Mouse (Mus musculus): ENCODE data around the gene Gm42420.

The Gm42420 gene

DNA sequence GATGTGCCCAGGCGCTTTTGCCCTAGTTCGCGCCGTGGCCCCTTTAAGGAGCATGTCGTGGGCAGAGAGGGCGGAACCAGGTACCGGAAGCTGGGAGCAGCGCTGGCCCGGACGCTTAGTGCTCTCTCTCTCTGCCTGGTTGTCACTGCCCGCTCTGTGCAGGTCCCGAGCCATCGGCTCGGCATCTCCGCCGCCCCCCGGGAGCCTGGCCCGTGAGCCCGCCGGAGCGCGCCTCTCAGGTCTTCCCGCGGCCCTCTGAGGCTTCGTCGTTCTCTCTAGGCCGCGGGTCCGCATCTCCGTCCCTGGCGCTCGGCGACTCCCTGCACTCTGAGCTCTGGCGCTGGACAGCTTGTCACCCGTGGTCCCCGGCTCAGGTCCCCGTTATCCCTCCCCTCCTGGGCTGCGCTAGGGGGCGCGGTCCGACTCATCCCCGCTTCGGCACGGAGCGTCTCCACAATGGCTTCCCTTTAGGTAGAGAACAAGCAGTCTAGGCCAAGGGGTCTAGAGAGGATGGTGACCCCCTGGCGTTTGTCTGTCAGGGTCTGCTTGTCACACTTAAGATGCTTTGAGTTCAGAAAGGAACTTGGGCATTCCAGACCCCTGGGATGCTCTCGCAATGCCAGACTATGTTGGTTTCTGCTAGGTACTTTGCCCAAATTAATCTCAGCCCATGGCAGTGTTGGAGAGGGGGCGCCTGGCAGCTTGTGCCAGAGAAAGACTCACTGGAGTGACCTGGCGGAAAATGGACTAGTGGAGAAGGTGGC is 11.6 kb upstream of the Gm42420 start, which contains the start of gene Adck2:
TSS of gene Adck2 (plus strand) at position 83 of the 764 bp plus-strand sequence.
- DNase-seq (ENCODE audit: low spot score in 2 of 2), result peak; percentile 81

DNA sequence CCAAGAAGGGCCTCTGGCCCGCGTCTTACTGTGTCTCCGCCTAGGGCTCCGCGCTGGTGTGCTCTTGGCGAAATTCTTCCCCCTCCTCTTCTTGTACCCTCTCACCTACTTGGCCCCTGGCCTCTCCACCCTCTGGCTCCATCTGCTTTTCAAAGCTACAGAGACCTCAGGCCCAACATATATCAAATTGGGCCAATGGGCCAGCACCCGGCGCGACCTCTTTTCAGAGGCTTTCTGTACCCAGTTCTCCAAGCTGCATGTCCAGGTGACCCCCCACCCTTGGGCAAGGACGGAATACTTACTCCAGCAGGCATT is 11.0 kb upstream of the Gm42420 start:
- no peak for DNase-seq (ENCODE audit: low spot score in 2 of 2)

DNA sequence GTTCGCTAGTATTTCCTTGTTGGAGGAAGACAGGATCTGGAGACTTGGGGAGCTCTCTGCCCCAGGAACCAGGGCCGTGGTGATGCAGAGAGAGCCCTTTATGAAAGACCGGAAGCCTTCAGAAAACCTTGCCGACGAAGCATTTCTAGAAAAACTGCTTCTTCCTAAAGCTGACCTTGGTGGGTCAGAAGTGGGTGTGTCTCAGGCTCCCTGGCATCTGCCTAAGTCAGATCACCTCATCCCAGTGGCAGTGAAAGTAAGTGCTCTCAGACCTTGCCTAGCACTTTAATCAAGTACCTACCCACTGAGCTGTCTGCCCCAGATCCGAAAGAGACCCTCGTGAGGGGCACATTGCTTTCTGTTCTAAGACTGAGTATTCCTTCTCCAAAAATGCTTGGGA is 10.6 kb upstream of the Gm42420 start:
- DNase-seq (ENCODE audit: low spot score in 2 of 2), result no peak

DNA sequence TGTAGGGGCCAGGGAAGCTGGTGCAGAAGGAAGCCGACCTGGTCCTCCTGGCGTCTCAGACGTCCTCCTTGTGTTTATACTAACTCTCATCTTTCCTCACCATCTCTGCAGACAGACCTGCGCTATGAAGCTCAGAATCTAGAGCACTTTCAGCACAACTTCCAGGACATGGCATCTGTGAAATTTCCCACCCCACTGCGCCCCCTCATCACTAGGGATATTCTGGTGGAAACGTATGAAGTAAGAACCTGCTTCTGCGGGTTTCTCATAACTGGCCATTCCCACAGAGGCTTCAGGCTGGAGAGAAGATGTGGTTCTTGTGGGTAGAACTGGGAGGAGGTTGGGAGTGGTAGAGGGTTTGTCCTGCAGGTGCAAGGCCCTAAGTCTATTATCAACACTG is 6.0 kb upstream of the Gm42420 start:
- peak; percentile 43 to 61 for DNase-seq (ENCODE audit: low spot score in 2 of 2)

DNA sequence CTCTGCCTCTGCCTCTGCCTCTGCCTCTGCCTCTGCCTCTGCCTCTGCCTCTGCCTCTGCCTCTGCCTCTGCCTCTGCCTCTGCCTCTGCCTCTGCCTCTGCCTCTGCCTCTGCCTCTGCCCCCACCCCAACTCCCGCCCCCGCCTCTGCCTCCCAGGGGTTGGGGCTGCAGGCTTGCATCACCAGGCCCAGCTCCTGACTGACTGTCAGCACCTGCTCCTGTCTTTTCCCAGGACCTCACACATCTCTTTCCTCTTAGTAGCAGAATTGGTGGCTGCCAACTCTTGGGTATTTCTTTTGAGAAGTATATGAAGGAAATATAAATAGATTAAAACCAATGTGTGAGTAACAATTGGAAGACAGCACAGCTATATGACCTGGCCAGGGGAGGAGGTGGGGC is 5.0 kb upstream of the Gm42420 start:
- no peak for DNase-seq (ENCODE audit: low spot score in 2 of 2)

DNA sequence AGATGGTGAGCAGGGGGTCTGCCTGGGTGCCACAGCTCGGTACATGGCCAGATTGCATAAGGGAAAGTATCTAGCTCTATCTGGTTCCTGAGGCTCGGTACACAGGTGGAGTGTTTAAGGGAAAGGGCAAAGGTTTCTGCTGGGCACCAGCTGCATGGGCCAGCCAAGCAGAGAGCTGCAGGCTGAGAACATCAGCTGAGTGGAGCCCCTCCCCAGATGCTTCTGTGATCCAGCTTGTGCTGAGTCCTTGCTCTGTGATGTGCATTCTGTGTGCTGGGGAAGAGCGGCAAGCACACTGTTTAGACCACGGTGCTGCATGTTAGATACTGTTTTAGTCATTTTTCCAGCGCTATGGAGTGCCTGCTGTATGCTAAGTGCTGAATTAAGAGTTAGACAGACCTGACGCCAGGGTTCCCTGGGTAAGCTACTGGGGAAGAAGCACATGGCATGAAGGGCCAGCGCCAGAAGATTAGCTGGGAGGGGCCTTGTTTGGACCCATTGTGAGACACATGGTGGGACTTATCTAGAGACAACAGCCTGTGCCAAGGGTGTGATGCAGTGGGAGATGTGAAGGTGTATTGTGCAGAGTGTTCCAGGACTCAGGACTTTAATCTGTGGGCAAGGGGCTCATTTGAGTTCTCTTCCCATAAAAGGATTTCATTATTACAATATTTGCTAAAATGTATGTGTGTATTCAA is 4.3 kb upstream of the Gm42420 start:
- DNase-seq (ENCODE audit: low spot score in 2 of 2), result no peak

DNA sequence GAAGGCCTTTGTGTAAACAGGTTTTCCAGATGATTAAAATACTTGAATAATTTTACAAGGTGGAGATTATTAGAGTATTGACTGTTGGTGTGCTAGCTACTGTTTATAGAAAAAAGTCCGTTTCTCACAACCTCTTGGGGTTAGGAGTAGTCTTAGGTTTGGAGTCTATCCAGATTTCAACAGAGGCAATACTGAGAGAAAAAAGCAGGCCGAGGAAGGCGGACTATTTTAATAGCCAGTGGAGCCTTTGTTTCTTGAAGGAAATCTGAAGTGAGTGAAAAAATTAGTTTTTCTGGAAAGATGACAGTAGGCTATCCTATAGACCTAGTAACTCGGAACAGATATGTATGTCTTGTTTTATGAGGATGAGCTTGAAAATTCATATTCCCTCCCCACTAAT is 5.9 kb downstream of the Gm42420 start:
- no peak for DNase-seq (ENCODE audit: low spot score in 2 of 2)

DNA sequence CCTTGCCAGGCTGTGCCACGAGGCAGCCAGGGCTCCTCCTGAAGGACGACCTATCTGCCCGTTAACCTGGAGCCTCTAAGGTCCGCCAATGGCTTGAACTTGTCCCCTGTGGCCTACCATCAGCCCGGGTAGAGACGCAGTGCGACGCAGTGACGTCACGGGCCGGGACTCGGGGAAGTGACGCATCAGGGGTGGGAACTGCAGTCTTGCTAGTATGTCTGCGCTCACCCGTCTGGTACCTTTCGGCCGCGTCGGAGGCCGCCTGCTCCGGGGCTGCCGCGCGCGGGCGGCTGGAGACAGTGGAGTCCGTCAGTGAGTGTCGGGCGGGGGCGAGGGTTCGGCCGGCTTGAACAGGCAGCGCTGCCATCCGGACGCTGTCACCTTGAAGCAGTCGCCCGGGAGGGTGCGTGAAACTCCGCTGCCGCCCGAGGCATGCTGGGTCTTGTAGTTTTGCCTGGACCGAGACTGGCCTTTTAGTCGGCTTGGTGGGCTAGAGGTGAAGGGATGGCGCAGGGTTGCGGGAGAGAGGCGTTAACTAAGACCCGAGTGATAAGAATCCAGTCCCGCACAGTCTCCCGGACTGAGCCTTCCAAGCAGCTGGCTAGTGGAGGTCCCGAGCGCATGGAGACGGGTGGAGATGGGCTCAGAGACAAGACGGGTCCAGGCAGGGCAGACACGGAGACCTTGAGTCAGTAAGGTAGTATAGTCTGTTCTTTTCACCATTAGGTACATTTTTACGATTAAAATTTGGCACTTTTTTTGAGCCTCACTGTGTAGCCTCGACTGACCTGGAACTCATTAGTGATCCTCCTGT is 7.1 kb downstream of the Gm42420 start, which contains the start of gene Ndufb2:
TSS of gene Ndufb2 (plus strand) at position 174 of the 814 bp plus-strand sequence.
- peak; percentile 96 to 97 for DNase-seq (ENCODE audit: low spot score in 2 of 2)

DNA sequence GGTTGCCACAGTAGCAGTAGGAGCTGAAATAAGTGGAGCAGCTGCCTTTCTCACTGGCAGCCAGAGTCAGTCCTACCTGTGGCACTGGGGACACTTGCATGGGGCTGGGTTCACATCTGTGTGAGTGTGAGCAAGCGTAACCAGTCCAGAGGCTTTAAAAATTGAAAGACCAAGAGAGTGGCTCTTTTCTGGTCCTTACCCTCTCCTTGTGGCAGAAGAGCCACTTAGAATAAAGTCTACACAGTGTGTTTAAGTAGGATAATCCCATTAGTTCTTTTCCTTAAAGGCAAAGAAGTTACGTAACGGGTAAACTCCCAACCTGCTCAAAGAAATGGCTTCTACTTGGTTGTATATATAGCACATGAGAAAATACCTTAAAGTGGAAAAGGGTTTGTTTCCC is 15.3 kb downstream of the Gm42420 start:
- DNase-seq (ENCODE audit: low spot score in 2 of 2), result no peak

DNA sequence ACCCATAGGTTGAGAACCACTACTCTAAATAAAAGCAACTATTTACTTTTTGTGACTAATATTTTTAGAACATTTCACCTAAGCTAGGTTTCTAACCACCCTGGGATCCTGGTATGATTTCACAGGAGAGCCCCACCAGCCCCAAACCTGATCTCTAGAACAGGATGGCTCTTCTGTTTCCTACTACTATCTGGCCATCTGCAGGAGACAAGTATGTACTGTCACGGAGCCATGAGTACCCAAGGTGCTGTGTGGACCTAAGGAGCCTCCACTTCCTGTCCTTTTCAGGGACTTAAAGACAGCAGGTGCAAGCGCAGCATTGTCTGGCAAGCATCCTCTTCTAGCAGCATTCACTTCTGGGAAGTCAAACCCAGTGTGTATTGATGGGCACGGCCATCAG is 16.3 kb downstream of the Gm42420 start:
- DNase-seq (ENCODE audit: low spot score in 2 of 2), result no peak

DNA sequence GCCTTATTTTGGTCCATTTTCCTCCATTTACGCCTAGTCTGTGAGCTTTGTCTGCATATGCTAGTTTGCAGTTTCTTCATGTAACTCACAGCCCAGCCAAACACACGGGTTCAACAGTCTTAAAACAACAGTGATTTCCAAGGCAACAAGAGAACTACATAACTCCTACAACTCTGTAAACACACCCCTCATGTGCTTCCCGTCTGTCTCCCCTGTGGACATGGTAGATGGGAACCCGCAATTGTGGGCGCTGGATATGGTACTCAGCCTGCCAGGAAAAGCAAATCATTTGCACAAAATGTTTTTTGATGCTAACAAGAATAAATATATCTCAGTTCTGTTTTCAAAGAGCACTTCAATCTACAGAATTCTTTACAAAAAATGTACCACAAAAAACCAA is 19.0 kb downstream of the Gm42420 start:
- DNase-seq (ENCODE audit: low spot score in 2 of 2), result no peak

DNA sequence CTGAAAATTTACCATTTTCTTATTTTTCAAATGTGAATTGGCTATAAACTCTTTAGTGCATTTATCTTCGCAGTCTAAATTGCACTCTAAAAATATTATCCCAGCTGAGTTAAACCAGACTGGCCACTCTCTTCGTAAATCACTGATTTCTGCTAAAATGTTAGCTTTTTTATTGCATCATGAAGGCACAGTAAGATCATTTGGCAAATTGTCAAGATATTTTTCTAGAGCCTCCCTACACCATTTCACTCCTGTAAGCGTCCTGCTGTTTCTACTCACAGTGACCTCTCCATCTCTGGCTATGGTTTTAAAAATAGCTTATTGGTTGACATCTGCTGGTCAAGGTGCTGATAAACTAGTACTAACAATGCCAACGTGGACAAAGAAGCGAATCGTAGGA is 20.5 kb downstream of the Gm42420 start:
- DNase-seq (ENCODE audit: low spot score in 2 of 2), result no peak

DNA sequence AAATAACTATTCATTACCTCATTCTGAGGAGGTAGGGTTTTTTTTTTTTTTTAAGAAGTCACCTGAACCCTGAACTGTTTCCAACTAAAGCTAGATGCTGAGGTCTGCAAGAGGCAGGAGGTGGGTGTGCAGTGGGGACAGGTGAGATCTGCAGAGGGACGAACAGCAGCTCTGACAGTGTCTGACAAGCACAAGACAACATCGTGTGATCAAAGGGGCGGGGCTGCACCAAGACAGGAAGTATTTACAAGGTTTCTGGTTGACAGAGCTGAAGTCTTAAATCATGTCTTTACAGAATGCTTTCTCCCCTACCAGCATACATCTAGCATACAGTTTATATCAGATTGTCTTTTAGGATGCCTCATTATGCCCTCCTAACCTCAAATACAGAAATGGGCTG is 21.3 kb downstream of the Gm42420 start:
- no peak for DNase-seq (ENCODE audit: low spot score in 2 of 2)

DNA sequence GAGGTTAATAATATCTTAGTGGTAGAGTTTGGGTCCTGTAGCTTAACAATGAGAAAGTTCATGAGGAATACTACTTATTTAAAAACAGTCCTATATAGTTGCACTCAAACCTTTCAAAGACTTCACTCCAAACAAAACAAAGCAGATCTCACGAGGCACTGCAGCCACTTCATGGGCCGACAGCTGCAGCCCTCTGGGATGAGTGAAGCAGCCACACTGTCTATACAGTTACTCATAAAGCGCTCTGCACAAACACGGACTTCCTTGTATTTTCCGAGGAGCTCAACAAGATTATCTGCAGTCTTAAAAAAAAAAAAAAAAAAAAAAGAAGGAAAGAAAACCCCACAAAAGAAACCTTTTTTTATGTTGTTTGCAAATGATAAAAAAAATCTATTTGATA is 21.8 kb downstream of the Gm42420 start:
- no peak for DNase-seq (ENCODE audit: low spot score in 2 of 2)

DNA sequence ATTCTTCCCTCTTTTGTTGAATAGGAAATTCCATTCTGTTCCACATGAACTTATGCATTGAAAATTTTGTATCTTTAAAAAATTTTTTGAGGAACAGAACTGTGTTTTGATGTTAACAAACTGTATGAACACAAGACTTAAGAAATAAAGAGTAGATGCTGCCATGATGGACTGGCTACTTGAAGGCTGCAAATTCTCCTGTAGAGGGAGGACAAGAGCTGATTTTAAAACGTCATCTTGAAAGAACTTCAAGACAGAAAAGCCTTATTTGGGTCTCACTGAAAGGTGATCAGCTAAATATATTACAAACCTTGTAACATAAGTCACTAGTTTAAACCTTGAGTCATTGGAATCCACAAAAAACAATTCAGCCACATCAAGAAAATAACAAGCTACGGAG is 24.7 kb downstream of the Gm42420 start:
- DNase-seq (ENCODE audit: low spot score in 2 of 2), result no peak

DNA sequence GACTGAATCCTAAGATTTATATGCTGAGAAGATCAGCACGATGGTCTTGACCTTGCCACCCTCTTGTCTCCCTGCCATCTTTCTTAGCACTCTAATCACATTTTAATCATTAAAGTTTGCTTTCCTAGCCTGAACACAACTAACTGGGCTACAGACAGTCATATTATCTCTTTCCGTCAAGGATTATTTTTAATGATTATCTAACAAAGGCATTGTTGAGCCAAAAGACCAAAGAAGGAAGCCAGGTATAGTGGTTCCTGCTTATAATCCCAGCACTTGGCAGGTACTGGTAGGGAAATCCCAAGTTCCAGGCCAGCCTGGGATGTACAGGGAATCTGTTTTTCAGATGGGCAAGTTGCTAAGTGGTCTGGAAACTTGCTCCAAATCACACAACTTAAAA is 25.7 kb downstream of the Gm42420 start:
- DNase-seq (ENCODE audit: low spot score in 2 of 2), result no peak

Measured in frontal cortex, postnatal 36 days (tissue).